ENCODE assay signal across 14 mouse cellular contexts in the genomic region with DNA sequence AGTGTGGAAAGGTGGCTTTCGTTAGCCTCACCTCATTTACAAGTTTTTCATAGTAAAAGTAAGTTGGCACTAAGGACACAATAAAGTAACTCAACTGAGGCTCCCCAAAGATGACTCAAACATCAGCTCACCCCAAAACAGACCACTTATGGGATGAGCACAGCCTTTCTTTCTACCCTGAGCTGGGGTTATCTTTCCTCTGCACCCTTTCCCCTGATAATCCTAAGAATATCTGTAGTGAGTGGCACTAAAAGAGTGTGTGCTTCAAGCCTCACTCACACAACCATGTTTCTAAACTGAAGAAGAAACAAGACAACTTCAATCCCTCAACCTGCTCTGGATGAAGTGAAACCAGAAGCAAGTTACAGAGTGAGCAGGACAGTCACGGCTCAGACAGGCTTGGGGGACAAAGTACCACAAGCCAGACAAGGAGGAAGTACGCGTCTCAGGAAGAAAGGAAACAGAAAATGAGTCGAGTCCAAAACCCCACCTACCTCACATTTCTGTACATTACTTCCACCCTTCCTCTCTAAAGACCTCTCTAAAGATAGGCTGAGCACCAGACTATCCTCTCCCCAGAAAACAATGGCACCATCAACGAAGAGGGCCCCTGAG. TPM values are rescaled to one million over a fixed set of nuclear protein-coding genes. Genes with fewer than 3 reads are reported as not detected.
DNase-seq lines count a peak whose midpoint lies in the region; ATAC-seq lines count a peak whose summit lies in the region.
"Had no signal": no experiment of that assay in that cellular context is flagged by ENCODE, and none has a peak within 500 bp of the region (broad histone marks: within the 10 kb centered on the region; RNA-seq: fewer than 3 reads in every experiment).

No protein-coding gene starts in this region.

- 0 out of 2 replicates have a peak, but pooled peaks cover 3% of the 10 kb centered on the region for H3K9me3 ChIP-seq in heart, embryonic 12.5 days (replicated peaks)
- no peaks in the 10 kb centered on the region for H3K9me3 ChIP-seq in liver, embryonic 15.5 days (replicated peaks)
- H3K9me3 ChIP-seq: limb, embryonic 15.5 days; midbrain, embryonic 10.5 days; stomach, embryonic 15.5 days had no signal

- H3K4me1 ChIP-seq in heart, embryonic 12.5 days (replicated peaks), result peaks cover 19% of the 10 kb centered on the region
- H3K4me1 ChIP-seq in liver, embryonic 15.5 days (replicated peaks), result peaks cover 8% of the 10 kb centered on the region
- H3K4me1 ChIP-seq: limb, embryonic 15.5 days; midbrain, embryonic 10.5 days; stomach, embryonic 15.5 days had no signal

- H3K9ac ChIP-seq in heart, embryonic 12.5 days, result no peak overlapping the region
- H3K9ac ChIP-seq in liver, embryonic 15.5 days, result no peak overlapping the region
- H3K9ac ChIP-seq: limb, embryonic 15.5 days; stomach, embryonic 15.5 days had no signal

- no peaks in the 10 kb centered on the region for H3K27me3 ChIP-seq in heart, embryonic 12.5 days (replicated peaks)
- no peaks in the 10 kb centered on the region for H3K27me3 ChIP-seq in liver, embryonic 15.5 days
- H3K27me3 ChIP-seq: limb, embryonic 15.5 days; stomach, embryonic 15.5 days had no signal

- no peak for DNase-seq in heart, postnatal 36 days
- peak; percentile 17 for DNase-seq in thymus, postnatal 0 days (ENCODE audit: low spot score)
- no peak for DNase-seq in thymus, postnatal 10 days (ENCODE audit: low spot score in 2 of 2)
- no peak for DNase-seq in gastrocnemius, adult 8-10 months (ENCODE audit: low spot score in 2 of 2)
- DNase-seq in embryo, embryonic 10.5 days (ENCODE audit: low spot score), result no peak
- no peak for DNase-seq in lung, postnatal 4 days
- DNase-seq: cerebellum, postnatal 25 days; kidney, adult 2 months; retina, postnatal 1 day had no signal

- no peak for ATAC-seq in heart, embryonic 12.5 days (ENCODE audit: insufficient number of reproducible peaks, low FRiP score)
- ATAC-seq in liver, embryonic 15.5 days (ENCODE audit: insufficient read depth), result no peak

- H3K4me2 ChIP-seq in heart, embryonic 12.5 days, result no peak overlapping the region
- peak overlapping the region; percentile 16; the same call in 1 of the 2 replicates for H3K4me2 ChIP-seq in liver, embryonic 15.5 days
- H3K4me2 ChIP-seq: limb, embryonic 15.5 days; stomach, embryonic 15.5 days had no signal

- intact Hi-C loops in heart, postnatal 36 days (cut with DNase I), result no loop called here

- H3K4me3 ChIP-seq in heart, embryonic 12.5 days, result no peak overlapping the region
- no peak overlapping the region for H3K4me3 ChIP-seq in liver, embryonic 15.5 days (replicated peaks)
- H3K4me3 ChIP-seq: limb, embryonic 15.5 days; midbrain, embryonic 10.5 days; stomach, embryonic 15.5 days had no signal

- peaks cover 54% of the 10 kb centered on the region for H3K36me3 ChIP-seq in heart, embryonic 12.5 days
- H3K36me3 ChIP-seq in liver, embryonic 15.5 days (replicated peaks), result peaks cover 50% of the 10 kb centered on the region

- H3K27ac ChIP-seq in heart, embryonic 12.5 days (ENCODE audit: poor library complexity, severe bottlenecking), result peak overlapping the region; percentile 35; the same call in 1 of the 2 replicates
- H3K27ac ChIP-seq in liver, embryonic 15.5 days (replicated peaks), result no peak overlapping the region
- H3K27ac ChIP-seq: limb, embryonic 15.5 days; midbrain, embryonic 10.5 days; stomach, embryonic 15.5 days had no signal

- 71% methylated on average over 6 of the region's 6 CpGs for WGBS in heart, embryonic 12.5 days
- 39% methylated on average over 6 of the region's 6 CpGs for WGBS in liver, embryonic 15.5 days (ENCODE audit: insufficient replicate concordance)

RNA-seq across cellular contexts. Expression of gene Ctnnal1, which starts 27.6 kb away (rescaled TPM):
- polyA plus RNA-seq in heart, embryonic 12.5 days (2016; fragmentation: Nextera tagmentation; extraction: Ambion mirVana), result 20.5 and 21.7 TPM in 2 replicates
- 10 to 100 TPM; 22.3 to 32.9 TPM for total RNA-seq in heart, postnatal 36 days (2021)
- 5.0 and 5.4 TPM in 2 replicates for polyA plus RNA-seq in thymus, postnatal 0 days (2015; fragmentation: Nextera tagmentation; extraction: Ambion mirVana)
- polyA plus RNA-seq in liver, embryonic 15.5 days (2015; fragmentation: Nextera tagmentation; extraction: Ambion mirVana), result 6.7 and 8.0 TPM in 2 replicates
- 1 to 10 TPM; 5.8 to 9.6 (median 7.2) TPM for total RNA-seq in gastrocnemius, adult 8-10 months (2022)

RNA-seq across cellular contexts. Expression of gene Tmem245, which starts 54.6 kb away (rescaled TPM):
- polyA plus RNA-seq in heart, embryonic 12.5 days (2016; fragmentation: Nextera tagmentation; extraction: Ambion mirVana), result 21.3 and 23.1 TPM in 2 replicates
- total RNA-seq in heart, postnatal 36 days (2021), result 10 to 100 TPM; 66.0 to 79.2 TPM
- 4.0 and 6.0 TPM in 2 replicates for polyA plus RNA-seq in thymus, postnatal 0 days (2015; fragmentation: Nextera tagmentation; extraction: Ambion mirVana)
- 2.8 and 3.1 TPM in 2 replicates for polyA plus RNA-seq in liver, embryonic 15.5 days (2015; fragmentation: Nextera tagmentation; extraction: Ambion mirVana)
- total RNA-seq in gastrocnemius, adult 8-10 months (2022), result 10 to 100 TPM; 19.8 to 22.6 (median 20.6) TPM
